Mouse (Mus musculus): ENCODE results near the gene Paxx. TPM values are rescaled to one million over a fixed set of nuclear protein-coding genes. Genes with fewer than 3 reads are reported as not detected.

Gene Paxx
- polyA plus RNA-seq, 1 experiment from 2014 or later: 28.9 TPM

GRCm38 (mm10) chr2:25433101-25433500, 27.8 kb downstream of the Paxx start:
- Histone ChIP-seq H3K4me1 (peaks cover 6% of the 10 kb centered on the region; the same call in 1 of the 2 replicates), H3K36me3 (peaks cover 16% of the 10 kb centered on the region; the same call in 1 of the 2 replicates), H3K27me3 (peaks cover 22% of the 10 kb centered on the region), H3K27ac (no peak overlapping the region), H3K9me3 (no peaks in the 10 kb centered on the region), H3K9ac (no peak overlapping the region), H3K4me2 (replicated peaks) (no peak overlapping the region), H3K4me3 (no peak overlapping the region)
- WGBS: 84% methylated on average over 17 of the region's 17 CpGs
- ATAC-seq (ENCODE audit: insufficient number of reproducible peaks, insufficient read depth, low FRiP score, low TSS enrichment): no peak

GRCm38 (mm10) chr2:25432326-25433098, 28.4 kb downstream of the Paxx start:
- no peaks in the 10 kb centered on the region for H3K9me3 ChIP-seq
- no peak for ATAC-seq (ENCODE audit: insufficient number of reproducible peaks, insufficient read depth, low FRiP score, low TSS enrichment)
- H3K4me3 ChIP-seq: no peak overlapping the region
- whole genome bisulfite sequencing: 70% methylated on average over 11 of the region's 11 CpGs
- peaks cover 22% of the 10 kb centered on the region for H3K27me3 ChIP-seq
- H3K27ac ChIP-seq: no peak overlapping the region
- peaks cover 14% of the 10 kb centered on the region; the same call in 1 of the 2 replicates for H3K36me3 ChIP-seq
- H3K9ac ChIP-seq: no peak overlapping the region
- peaks cover 6% of the 10 kb centered on the region; the same call in 1 of the 2 replicates for H3K4me1 ChIP-seq
- no peak overlapping the region for H3K4me2 ChIP-seq (replicated peaks)

GRCm38 (mm10) chr2:25431308-25431855, 29.5 kb downstream of the Paxx start:
- Histone ChIP-seq H3K27me3 (peaks cover 26% of the 10 kb centered on the region), H3K9ac (no peak overlapping the region), H3K9me3 (no peaks in the 10 kb centered on the region), H3K36me3 (peaks cover 4% of the 10 kb centered on the region; the same call in 1 of the 2 replicates), H3K27ac (no peak overlapping the region), H3K4me2 (replicated peaks) (no peak overlapping the region), H3K4me3 (no peak overlapping the region), H3K4me1 (peaks cover 6% of the 10 kb centered on the region; the same call in 1 of the 2 replicates)
- 53% methylated on average over 6 of the region's 6 CpGs for WGBS
- ATAC-seq (ENCODE audit: insufficient number of reproducible peaks, insufficient read depth, low FRiP score, low TSS enrichment): no peak

GRCm38 (mm10) chr2:25430395-25431233, 30.3 kb downstream of the Paxx start:
- ATAC-seq (ENCODE audit: insufficient number of reproducible peaks, insufficient read depth, low FRiP score, low TSS enrichment): no peak; the same call in 1 of the 2 replicates
- peaks cover 33% of the 10 kb centered on the region for H3K27me3 ChIP-seq
- H3K4me2 ChIP-seq (replicated peaks): no peak overlapping the region
- H3K36me3 ChIP-seq: peaks cover 4% of the 10 kb centered on the region; the same call in 1 of the 2 replicates
- H3K9ac ChIP-seq: 0 out of 2 replicates have a peak overlapping the region, but pooled peaks have one; percentile 19
- WGBS: 66% methylated on average over 17 of the region's 17 CpGs
- no peak overlapping the region for H3K27ac ChIP-seq
- no peaks in the 10 kb centered on the region for H3K9me3 ChIP-seq
- peaks cover 6% of the 10 kb centered on the region; the same call in 1 of the 2 replicates for H3K4me1 ChIP-seq
- H3K4me3 ChIP-seq: no peak overlapping the region

GRCm38 (mm10) chr2:25429435-25430180, 31.3 kb downstream of the Paxx start:
- Histone ChIP-seq H3K27ac (no peak overlapping the region), H3K4me3 (peak overlapping the region; percentile 80), H3K4me1 (peaks cover 6% of the 10 kb centered on the region; the same call in 1 of the 2 replicates), H3K27me3 (peaks cover 43% of the 10 kb centered on the region), H3K9me3 (no peaks in the 10 kb centered on the region), H3K36me3 (0 out of 2 replicates have a peak, but pooled peaks cover under 1% of the 10 kb centered on the region), H3K4me2 (replicated peaks) (peak overlapping the region; percentile 93), H3K9ac (peak overlapping the region; percentile 73; the same call in 1 of the 2 replicates)
- WGBS: 69% methylated on average over 5 of the region's 5 CpGs
- no peak for ATAC-seq (ENCODE audit: insufficient number of reproducible peaks, insufficient read depth, low FRiP score, low TSS enrichment)

- Histone ChIP-seq H3K27ac (peak within 1 kb of the TSS; percentile 47), H3K9me3 (no peaks in the 10 kb centered on the region), H3K36me3 (no peaks in the 10 kb centered on the region), H3K27me3 (peaks cover 53% of the 10 kb centered on the region), H3K4me2 (replicated peaks) (peak within 1 kb of the TSS; percentile 93), H3K4me1 (peaks cover 6% of the 10 kb centered on the region; the same call in 1 of the 2 replicates), H3K9ac (peak within 1 kb of the TSS; percentile 73), H3K4me3 (peak within 1 kb of the TSS; percentile 80)
- ATAC-seq (ENCODE audit: insufficient number of reproducible peaks, insufficient read depth, low FRiP score, low TSS enrichment): peak; percentile 78
- WGBS: under 1% methylated on average over 82 of the region's 89 CpGs
These were observed 32.3 kb downstream of the Paxx start, which contains the start of gene Abca2 for GRCm38 (mm10) chr2:25428442-25429236. TSS of gene Abca2 (plus strand) at chr2:25428703.

GRCm38 (mm10) chr2:25427256-25427655, 33.6 kb downstream of the Paxx start:
- H3K4me3 ChIP-seq: no peak overlapping the region
- WGBS: 88% methylated on average over 5 of the region's 5 CpGs
- H3K4me2 ChIP-seq (replicated peaks): no peak overlapping the region
- H3K36me3 ChIP-seq: no peaks in the 10 kb centered on the region
- no peak overlapping the region for H3K27ac ChIP-seq
- no peak overlapping the region for H3K9ac ChIP-seq
- H3K9me3 ChIP-seq: no peaks in the 10 kb centered on the region
- H3K4me1 ChIP-seq: peaks cover 6% of the 10 kb centered on the region; the same call in 1 of the 2 replicates
- peaks cover 65% of the 10 kb centered on the region for H3K27me3 ChIP-seq
- no peak for ATAC-seq (ENCODE audit: insufficient number of reproducible peaks, insufficient read depth, low FRiP score, low TSS enrichment)

GRCm38 (mm10) chr2:25426721-25427191, 34.1 kb downstream of the Paxx start:
- 28% methylated on average over 5 of the region's 5 CpGs for WGBS
- Histone ChIP-seq H3K4me3 (no peak overlapping the region), H3K27ac (no peak overlapping the region), H3K9ac (peak overlapping the region; percentile 34; the same call in 1 of the 2 replicates), H3K4me1 (peaks cover 6% of the 10 kb centered on the region; the same call in 1 of the 2 replicates), H3K4me2 (replicated peaks) (no peak overlapping the region), H3K27me3 (peaks cover 65% of the 10 kb centered on the region), H3K36me3 (no peaks in the 10 kb centered on the region), H3K9me3 (no peaks in the 10 kb centered on the region)
- no peak for ATAC-seq (ENCODE audit: insufficient number of reproducible peaks, insufficient read depth, low FRiP score, low TSS enrichment)

GRCm38 (mm10) chr2:25425481-25425880, 35.4 kb downstream of the Paxx start:
- WGBS: 52% methylated on average over 27 of the region's 27 CpGs
- peaks cover 60% of the 10 kb centered on the region for H3K27me3 ChIP-seq
- H3K27ac ChIP-seq: no peak overlapping the region
- peaks cover 6% of the 10 kb centered on the region; the same call in 1 of the 2 replicates for H3K4me1 ChIP-seq
- no peak overlapping the region for H3K4me3 ChIP-seq
- no peak overlapping the region for H3K4me2 ChIP-seq (replicated peaks)
- no peak overlapping the region for H3K9ac ChIP-seq
- no peaks in the 10 kb centered on the region for H3K36me3 ChIP-seq
- no peak for ATAC-seq (ENCODE audit: insufficient number of reproducible peaks, insufficient read depth, low FRiP score, low TSS enrichment)
- no peaks in the 10 kb centered on the region for H3K9me3 ChIP-seq

- no peaks in the 10 kb centered on the region for H3K9me3 ChIP-seq
- WGBS: 60% methylated on average over 1 of the region's 1 CpGs
- H3K9ac ChIP-seq: no peak overlapping the region
- peaks cover 42% of the 10 kb centered on the region for H3K27me3 ChIP-seq
- H3K4me1 ChIP-seq: no peaks in the 10 kb centered on the region
- H3K4me2 ChIP-seq (replicated peaks): no peak overlapping the region
- H3K36me3 ChIP-seq: no peaks in the 10 kb centered on the region
- no peak overlapping the region for H3K4me3 ChIP-seq
- ATAC-seq (ENCODE audit: insufficient number of reproducible peaks, insufficient read depth, low FRiP score, low TSS enrichment): no peak
- H3K27ac ChIP-seq: no peak overlapping the region
These were observed 37.3 kb downstream of the Paxx start for GRCm38 (mm10) chr2:25423626-25424025.

All from embryonic facial prominence, embryonic 12.5 days (tissue).